Mouse (Mus musculus) left cerebral cortex, postnatal 25 days (tissue): ENCODE data around the gene Nelfe. TPM values are rescaled to one million over a fixed set of nuclear protein-coding genes. Genes with fewer than 3 reads are reported as not detected.
A peak's percentile ranks its signal among the peaks of the same experiment; 100 is the strongest.
"Not testable (repeated sequence)": the region's sequence is repeated elsewhere in the genome, so short reads cannot be mapped to it uniquely, and the experiment has no call there.

Experiments used
- DNase-seq, 2 experiments: peaks; one replicate each; pipeline ENCODE4 v3.0.0; 2022; ENCODE audit warnings: low spot score in 2 of 2, mixed read lengths in 1 of 2
- intact Hi-C: fragments of 180-260 bp; cut with DNase I; formaldehyde crosslinking; loops from one replicate; pipeline ENCODE4 v1.15.1; 2025
- total RNA-seq, 2 experiments: library from RNA; stranded (reverse); gene quantifications; 2 replicates each; pipeline ENCODE4 v1.2.3; 2021

Gene Nelfe
- 10 to 100 TPM; 30.9 to 37.9 TPM for total RNA-seq

- peak; percentile 98 for DNase-seq
- intact Hi-C loops: loop anchor here (1.0 to 5.0 kb wide), 3 partner anchors 14 to 132 kb away; partner anchors contain the start of genes Lsm2 and Stk19
These were observed at the start of gene Nelfe, which contains the start of gene Skiv2l for GRCm38 (mm10) chr17:34849722-34850516. Nelfe (plus strand) TSS chr17:34850391. Skiv2l (minus strand) TSS chr17:34850210.

- intact Hi-C loops: not testable (repeated sequence)
These were observed 49.3 kb upstream of the Nelfe start for GRCm38 (mm10) chr17:34800781-34801305.

GRCm38 (mm10) chr17:34802756-34803155 is 47.4 kb upstream of the Nelfe start:
- intact Hi-C loops: loop anchor here (2.0 kb wide), 1 partner anchor 84 kb away; no protein-coding TSS in a partner anchor
- not testable (repeated sequence) for DNase-seq

More at GRCm38 (mm10) chr17:34800781-34801305, 49.3 kb upstream of the Nelfe start:
- DNase-seq: not testable (repeated sequence)

- DNase-seq: not testable (repeated sequence)
- intact Hi-C loops: loop anchor here (2.0 kb wide), 1 partner anchor 85 kb away; no protein-coding TSS in a partner anchor
These were observed 46.8 kb upstream of the Nelfe start for GRCm38 (mm10) chr17:34803367-34803766.

GRCm38 (mm10) chr17:34804301-34804700 is 45.9 kb upstream of the Nelfe start, which contains the start of gene Cyp21a1:
Cyp21a1 (minus strand) TSS chr17:34804561.
- intact Hi-C loops, DNase-seq: not testable (repeated sequence)

GRCm38 (mm10) chr17:34804871-34805562 is 45.2 kb upstream of the Nelfe start:
- no peak for DNase-seq
- intact Hi-C loops: no loop called here

- intact Hi-C loops: no loop called here
- no peak for DNase-seq
These were observed 43.0 kb upstream of the Nelfe start for GRCm38 (mm10) chr17:34807176-34807575.

- intact Hi-C loops: no loop called here
- DNase-seq: no peak
These were observed 41.5 kb upstream of the Nelfe start for GRCm38 (mm10) chr17:34808599-34809205.

- DNase-seq: not testable (repeated sequence)
- intact Hi-C loops: loop anchor here (5.0 kb wide), 1 partner anchor 158 kb away; no protein-coding TSS in a partner anchor
These were observed 39.8 kb upstream of the Nelfe start for GRCm38 (mm10) chr17:34810411-34810810.

- not testable (repeated sequence) for DNase-seq
- intact Hi-C loops: loop anchor here (5.0 kb wide), 1 partner anchor 159 kb away; no protein-coding TSS in a partner anchor
These were observed 39.4 kb upstream of the Nelfe start for GRCm38 (mm10) chr17:34810811-34811210.

- intact Hi-C loops: loop anchor here (5.0 kb wide), 1 partner anchor 159 kb away; no protein-coding TSS in a partner anchor
- no peak for DNase-seq
These were observed 38.9 kb upstream of the Nelfe start for GRCm38 (mm10) chr17:34811275-34811674.

GRCm38 (mm10) chr17:34813747-34814146 is 36.4 kb upstream of the Nelfe start:
- peak in 1 of 2 experiments; percentile 22 for DNase-seq
- intact Hi-C loops: loop anchor here (5.0 kb wide), 1 partner anchor 161 kb away; no protein-coding TSS in a partner anchor

GRCm38 (mm10) chr17:34814818-34815370 is 35.3 kb upstream of the Nelfe start:
- intact Hi-C loops: loop anchor here (5.0 kb wide), 1 partner anchor 163 kb away; no protein-coding TSS in a partner anchor
- no peak for DNase-seq

GRCm38 (mm10) chr17:34830776-34831175 is 19.4 kb upstream of the Nelfe start:
- intact Hi-C loops, DNase-seq: not testable (repeated sequence)

- intact Hi-C loops: loop anchor here (1.0 kb wide), 1 partner anchor 14 kb away; the partner anchor contains the start of genes Nelfe and Skiv2l
- no peak for DNase-seq
These were observed 13.9 kb upstream of the Nelfe start for GRCm38 (mm10) chr17:34836155-34836855.

- intact Hi-C loops: loop anchor here (1.0 kb wide), 1 partner anchor 13 kb away; the partner anchor contains the start of genes Nelfe and Skiv2l
- peak; percentile 99 for DNase-seq
These were observed 13.4 kb upstream of the Nelfe start, which contains the start of the genes Stk19 and Dxo for GRCm38 (mm10) chr17:34836856-34837221. Stk19 (minus strand) TSS chr17:34836945. Dxo (plus strand) TSS chr17:34837019.

GRCm38 (mm10) chr17:34837464-34838324 is 12.5 kb upstream of the Nelfe start:
- intact Hi-C loops: no loop called here
- no peak for DNase-seq
